Mouse (Mus musculus): ENCODE measurements at regions not wholly inside any gene's neighbourhood (a gene's known extent, or its start where the extent isn't known, plus 50 kb on each side); places are given as distances from the start of the nearest gene placed in this dataset.
A peak's percentile ranks its signal among the peaks of the same experiment; 100 is the strongest.

DNA sequence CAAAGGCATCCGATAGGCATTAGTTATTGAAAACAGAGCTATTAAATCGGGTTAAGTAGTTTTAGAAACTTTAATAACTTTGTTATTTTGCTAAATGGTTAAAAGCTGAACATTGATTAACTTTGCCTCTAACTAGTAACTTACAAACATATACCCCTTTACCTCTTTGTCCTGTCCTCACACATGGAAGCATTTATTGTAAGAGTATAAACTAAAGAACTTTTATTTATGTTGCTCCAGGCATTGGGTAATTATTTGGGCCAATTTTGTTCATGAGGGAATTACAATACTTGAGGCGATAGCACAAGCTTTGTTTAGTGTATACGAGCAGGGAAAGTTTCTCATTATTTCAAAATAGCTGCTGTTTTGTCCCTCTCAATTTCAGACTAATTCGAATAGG is 328.4 kb upstream of the Gm9008 start:
- no peak for DNase-seq (ENCODE audit: low spot score in 2 of 2)

DNA sequence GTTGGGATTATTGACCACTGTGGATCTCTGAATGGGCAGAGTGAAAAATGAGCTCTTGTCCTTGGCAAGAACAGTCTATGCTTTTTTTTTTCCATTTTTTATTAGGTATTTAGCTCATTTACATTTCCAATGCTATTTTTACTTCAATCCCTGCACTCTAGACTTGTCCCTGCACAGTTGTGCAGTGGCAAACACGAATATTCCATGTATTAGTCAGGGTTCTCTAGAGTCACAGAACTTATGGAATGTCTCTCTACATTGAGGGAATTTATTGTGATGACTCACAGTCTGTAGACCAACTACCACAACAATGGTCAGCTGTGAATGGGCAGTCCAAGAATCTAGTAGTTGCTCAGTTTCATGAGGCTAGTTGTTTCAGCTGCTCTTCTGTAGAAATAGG is 305.4 kb upstream of the Gm9008 start:
- DNase-seq (ENCODE audit: low spot score in 2 of 2): no peak

DNA sequence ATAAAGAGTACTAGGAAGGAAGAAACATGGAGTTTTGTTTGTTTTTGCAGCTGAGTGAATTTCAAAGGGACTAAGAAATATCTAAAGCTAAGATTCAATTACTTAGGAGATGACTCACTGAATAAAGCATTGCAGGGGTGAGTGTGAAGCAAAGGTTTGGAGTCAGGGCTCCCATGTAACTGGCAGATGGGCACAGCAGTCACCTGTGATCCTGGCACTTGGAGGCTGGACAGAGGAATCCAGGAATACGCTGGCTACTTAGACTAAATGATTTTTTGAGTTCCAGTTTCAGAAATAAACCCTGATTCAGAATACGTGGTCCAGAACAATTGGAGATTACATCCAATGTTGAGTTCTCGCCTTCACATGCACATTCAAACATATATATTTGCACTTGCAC is 282.6 kb upstream of the Gm9008 start:
- no peak for DNase-seq (ENCODE audit: low spot score in 2 of 2)

GRCm38 (mm10) chr6:76778201-76778600 is 280.6 kb upstream of the Gm9008 start:
- no peak for DNase-seq (ENCODE audit: low spot score in 2 of 2)

GRCm38 (mm10) chr6:76777080-76777479 is 279.5 kb upstream of the Gm9008 start:
- no peak for DNase-seq (ENCODE audit: low spot score in 2 of 2)

DNA sequence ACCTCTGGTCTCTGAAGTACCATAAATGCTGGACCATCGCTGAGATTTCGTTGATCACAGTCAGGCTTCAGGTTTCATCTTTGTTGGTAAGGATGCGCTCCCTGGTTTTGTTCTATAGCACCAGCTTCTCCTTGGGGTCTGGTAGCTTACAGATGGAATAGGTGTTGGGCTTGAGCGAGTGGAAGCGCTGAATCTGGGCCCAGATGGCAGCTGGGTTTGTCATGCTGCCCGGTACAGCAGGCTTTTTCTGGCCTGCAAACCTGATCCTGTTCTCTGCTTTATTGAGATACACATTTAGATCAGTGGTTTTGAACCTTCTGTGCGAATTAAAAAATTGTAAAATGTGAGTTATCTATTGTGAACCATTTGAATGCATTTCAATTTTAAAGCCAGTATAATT is 266.3 kb upstream of the Gm9008 start:
- peak in 1 of 2 experiments; percentile 15 for DNase-seq (ENCODE audit: low spot score in 2 of 2)

GRCm38 (mm10) chr6:76754867-76755266 is 257.3 kb upstream of the Gm9008 start:
- DNase-seq (ENCODE audit: low spot score in 2 of 2): peak in 1 of 2 experiments; percentile 30

Data from left cerebral cortex, adult 9 months (tissue).